Mouse (Mus musculus): Measurements from ENCODE around the gene Rbbp7. TPM values are rescaled to one million over a fixed set of nuclear protein-coding genes. Genes with fewer than 3 reads are reported as not detected.

Gene Rbbp7
- 414 and 428 TPM in 2 replicates for polyA plus RNA-seq (2016; fragmentation: Nextera tagmentation; extraction: Ambion mirVana)

DNA sequence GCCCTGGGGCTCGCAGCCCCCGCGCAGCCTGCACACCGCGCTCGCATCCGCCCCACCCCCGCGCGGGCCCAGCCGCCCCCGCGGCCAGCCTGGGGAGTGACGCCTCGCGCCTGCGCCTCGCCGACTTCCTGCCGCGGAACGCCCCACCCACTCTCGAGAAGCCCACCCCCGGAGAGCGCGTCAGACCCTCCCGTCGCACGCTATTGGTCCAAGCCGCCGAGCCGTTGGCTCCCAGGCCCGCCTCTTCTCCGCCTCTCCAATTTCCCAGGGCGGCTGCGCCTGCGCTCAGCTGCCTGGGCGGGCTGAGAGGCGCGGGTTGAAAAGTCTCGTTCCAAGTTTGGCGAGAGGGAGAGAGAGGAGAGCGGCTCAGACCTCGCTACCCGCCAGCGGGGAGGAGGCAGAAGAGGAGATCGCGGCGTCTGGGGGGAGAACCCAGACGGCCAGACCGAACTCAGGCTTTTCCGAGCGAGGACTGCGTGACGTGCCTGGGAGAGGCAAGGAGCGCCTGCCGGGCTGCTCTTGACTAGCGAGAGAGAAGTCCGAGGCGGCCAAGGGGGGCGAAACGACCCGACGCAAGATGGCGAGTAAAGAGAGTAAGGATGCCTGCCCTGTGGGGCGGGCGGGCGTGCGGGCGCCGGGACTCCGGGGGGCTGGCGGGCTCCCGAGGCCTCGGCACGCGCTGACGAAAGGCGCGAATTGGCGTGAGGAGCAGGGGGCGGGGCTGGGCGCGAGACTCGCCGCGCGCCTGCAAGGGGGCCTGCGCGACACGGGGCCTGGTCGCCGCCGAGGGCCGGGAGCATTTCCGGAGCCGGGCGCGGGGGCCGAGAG lies at the start of gene Rbbp7:
Gene Rbbp7 (plus strand): TSS at position 288 of the 828 bp plus-strand sequence.
- H3K4me2 ChIP-seq: peak within 1 kb of the TSS; percentile 65

DNA sequence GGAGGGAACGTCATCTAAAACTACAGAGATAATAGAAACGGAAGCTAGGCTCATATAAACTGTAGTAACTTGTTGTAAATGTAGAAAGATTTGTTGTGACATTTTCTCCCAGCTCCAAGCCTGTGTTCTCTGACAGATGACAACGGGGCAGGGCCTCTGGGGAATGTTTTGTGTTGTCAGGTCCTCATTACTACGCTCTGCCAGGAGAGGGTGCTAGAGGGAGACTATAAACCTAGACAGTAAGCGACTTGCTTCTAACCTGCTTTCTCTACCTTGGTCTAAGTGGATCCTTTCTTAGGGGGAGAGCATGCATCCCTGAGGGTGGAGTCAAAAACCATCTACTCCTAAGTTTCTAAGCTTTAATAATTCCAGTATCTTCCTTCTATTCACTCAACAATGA lies 42.4 kb upstream of the Rbbp7 start:
- H3K4me2 ChIP-seq: no peak overlapping the region
- WGBS: 33% methylated on average over 5 of the region's 5 CpGs
- ATAC-seq (ENCODE audit: insufficient number of reproducible peaks, low FRiP score): no peak
- no peak overlapping the region for H3K9ac ChIP-seq
- H3K4me1 ChIP-seq (replicated peaks): no peaks in the 10 kb centered on the region
- H3K36me3 ChIP-seq: no peaks in the 10 kb centered on the region
- no peaks in the 10 kb centered on the region for H3K9me3 ChIP-seq (replicated peaks)
- no peaks in the 10 kb centered on the region for H3K27me3 ChIP-seq (replicated peaks)
- H3K4me3 ChIP-seq: no peak overlapping the region
- H3K27ac ChIP-seq (ENCODE audit: poor library complexity, severe bottlenecking): no peak overlapping the region

More for the DNA sequence above, at the start of gene Rbbp7:
- Histone ChIP-seq H3K36me3 (peaks cover 13% of the 10 kb centered on the region), H3K4me1 (replicated peaks) (0 out of 2 replicates have a peak, but pooled peaks cover 2% of the 10 kb centered on the region), H3K9me3 (replicated peaks) (no peaks in the 10 kb centered on the region), H3K27ac (ENCODE audit: poor library complexity, severe bottlenecking) (peak within 1 kb of the TSS; percentile 99), H3K4me3 (peak within 1 kb of the TSS; percentile 74), H3K9ac (peak within 1 kb of the TSS; percentile 87), H3K27me3 (replicated peaks) (no peaks in the 10 kb centered on the region)
- peak; percentile 96 for ATAC-seq (ENCODE audit: insufficient number of reproducible peaks, low FRiP score)
- WGBS: 17% methylated on average over 73 of the region's 100 CpGs

DNA sequence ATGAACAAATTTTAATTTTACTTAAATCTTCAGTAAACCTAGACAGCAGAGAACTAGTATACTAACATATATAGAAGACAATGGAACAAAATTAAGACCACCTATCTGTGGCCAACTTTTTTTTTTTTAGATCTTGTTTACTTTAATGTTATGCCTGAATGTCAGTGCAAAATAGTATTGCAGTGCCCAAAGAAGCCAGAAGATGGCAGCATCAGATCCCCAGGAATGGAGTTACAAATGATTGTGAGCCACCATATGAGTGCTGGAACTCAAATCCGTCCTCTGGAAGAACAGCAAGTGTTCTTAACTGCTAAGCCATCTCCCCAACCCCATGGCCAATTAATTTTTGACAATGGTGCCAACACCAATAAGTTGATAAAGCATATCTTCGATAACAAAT lies 40.6 kb upstream of the Rbbp7 start:
- ATAC-seq (ENCODE audit: insufficient number of reproducible peaks, low FRiP score): no peak
- 28% methylated on average over 2 of the region's 2 CpGs for WGBS
- Histone ChIP-seq H3K9me3 (replicated peaks) (no peaks in the 10 kb centered on the region), H3K9ac (no peak overlapping the region), H3K27ac (ENCODE audit: poor library complexity, severe bottlenecking) (no peak overlapping the region), H3K4me3 (no peak overlapping the region), H3K4me1 (replicated peaks) (no peaks in the 10 kb centered on the region), H3K4me2 (no peak overlapping the region), H3K27me3 (replicated peaks) (no peaks in the 10 kb centered on the region), H3K36me3 (no peaks in the 10 kb centered on the region)

DNA sequence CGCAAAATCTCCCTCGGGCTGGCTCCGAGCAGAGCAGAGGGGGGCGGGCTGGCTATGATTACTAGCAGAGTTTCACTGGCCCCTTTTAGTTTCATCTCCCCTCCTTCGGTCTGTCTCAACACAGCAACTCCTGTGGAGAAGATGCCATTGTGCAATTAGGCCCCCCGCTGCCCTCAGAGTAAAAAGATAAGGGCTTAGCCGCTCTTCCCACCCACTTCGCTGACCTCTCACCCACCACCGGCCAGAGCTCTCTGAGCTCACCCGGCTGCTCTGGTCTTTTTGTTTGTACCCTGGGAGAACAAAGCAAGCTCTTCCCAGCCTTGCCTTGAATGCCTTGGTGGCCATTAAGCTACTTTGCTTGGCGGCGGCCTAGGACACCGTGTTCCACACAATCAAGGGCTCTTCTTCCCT lies 32.8 kb upstream of the Rbbp7 start:
- 14% methylated on average over 13 of the region's 13 CpGs for WGBS
- peak overlapping the region; percentile 52 for H3K4me2 ChIP-seq
- H3K27me3 ChIP-seq (replicated peaks): no peaks in the 10 kb centered on the region
- H3K4me3 ChIP-seq: peak overlapping the region; percentile 18; the same call in 1 of the 2 replicates
- ATAC-seq (ENCODE audit: insufficient number of reproducible peaks, low FRiP score): no peak
- H3K36me3 ChIP-seq: no peaks in the 10 kb centered on the region
- no peaks in the 10 kb centered on the region; the same call in 1 of the 2 replicates for H3K4me1 ChIP-seq (replicated peaks)
- no peak overlapping the region for H3K9ac ChIP-seq
- H3K9me3 ChIP-seq (replicated peaks): no peaks in the 10 kb centered on the region
- H3K27ac ChIP-seq (ENCODE audit: poor library complexity, severe bottlenecking): no peak overlapping the region

DNA sequence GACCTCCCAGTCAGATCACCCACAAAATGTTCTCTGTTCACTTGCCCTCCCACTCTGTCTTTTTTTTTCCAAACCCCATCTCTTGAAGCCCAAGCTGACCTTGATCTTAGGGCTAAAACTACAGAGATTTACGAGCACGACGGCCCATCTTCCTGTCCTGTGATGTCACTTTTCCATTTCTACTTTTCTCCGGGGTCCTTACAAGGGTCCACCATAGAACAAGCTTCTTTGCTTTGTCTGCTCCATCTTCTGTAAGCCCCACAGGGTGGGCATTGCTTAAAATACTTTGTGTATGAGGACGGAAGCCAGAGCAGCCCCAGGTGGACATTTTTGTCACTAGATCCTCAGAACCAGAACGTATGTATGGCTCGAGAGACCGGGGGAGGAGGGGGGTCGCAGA lies 32.4 kb upstream of the Rbbp7 start:
- H3K4me1 ChIP-seq (replicated peaks): no peaks in the 10 kb centered on the region; the same call in 1 of the 2 replicates
- no peak overlapping the region for H3K4me3 ChIP-seq
- no peaks in the 10 kb centered on the region for H3K36me3 ChIP-seq
- H3K9me3 ChIP-seq (replicated peaks): no peaks in the 10 kb centered on the region
- no peak for ATAC-seq (ENCODE audit: insufficient number of reproducible peaks, low FRiP score)
- no peak overlapping the region for H3K9ac ChIP-seq
- peak overlapping the region; percentile 52 for H3K4me2 ChIP-seq
- H3K27me3 ChIP-seq (replicated peaks): no peaks in the 10 kb centered on the region
- H3K27ac ChIP-seq (ENCODE audit: poor library complexity, severe bottlenecking): no peak overlapping the region
- 34% methylated on average over 9 of the region's 9 CpGs for WGBS

DNA sequence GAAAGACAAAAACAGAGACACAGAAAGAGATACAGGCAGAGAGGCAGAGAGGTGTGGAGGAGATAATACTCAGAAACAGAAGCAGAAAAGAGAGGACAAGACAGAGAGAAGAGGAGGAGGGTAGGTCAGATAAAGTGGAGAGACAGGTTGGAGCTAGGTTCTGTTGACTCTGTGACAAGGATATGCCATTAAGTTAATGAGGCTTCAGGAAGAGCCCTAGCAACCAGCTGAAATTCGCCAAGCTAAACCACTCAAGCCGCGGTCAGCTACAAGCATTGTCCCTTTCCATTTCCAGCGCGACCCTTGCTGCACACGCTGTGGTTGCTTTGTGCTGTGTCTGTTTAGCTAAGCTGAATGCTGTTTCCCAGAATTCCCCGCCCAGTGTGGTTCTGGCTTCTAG lies 32.0 kb upstream of the Rbbp7 start:
- Histone ChIP-seq H3K27me3 (replicated peaks) (no peaks in the 10 kb centered on the region), H3K27ac (ENCODE audit: poor library complexity, severe bottlenecking) (no peak overlapping the region), H3K9ac (no peak overlapping the region), H3K4me2 (peak overlapping the region; percentile 52; the same call in 1 of the 2 replicates), H3K9me3 (replicated peaks) (no peaks in the 10 kb centered on the region), H3K36me3 (no peaks in the 10 kb centered on the region), H3K4me1 (replicated peaks) (no peaks in the 10 kb centered on the region; the same call in 1 of the 2 replicates), H3K4me3 (no peak overlapping the region)
- ATAC-seq (ENCODE audit: insufficient number of reproducible peaks, low FRiP score): no peak
- WGBS: 34% methylated on average over 7 of the region's 7 CpGs

DNA sequence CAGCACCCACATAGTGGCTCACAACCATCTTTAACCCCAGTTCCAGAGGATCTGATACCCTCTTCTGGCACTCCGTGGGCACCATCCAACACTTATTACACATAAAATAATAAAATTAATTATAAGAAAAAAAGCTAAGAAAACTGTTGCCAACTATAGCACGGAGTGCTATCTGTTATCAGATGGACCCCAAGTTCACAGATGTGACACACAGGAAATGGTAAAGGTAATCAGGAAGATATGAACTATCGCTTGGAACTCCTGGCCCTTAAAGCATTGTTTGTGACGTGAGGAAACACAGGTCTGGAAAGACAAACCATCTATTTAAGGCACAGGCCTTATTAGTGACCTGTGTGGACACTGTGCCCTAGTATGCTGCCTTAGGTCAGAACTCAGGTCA lies 30.2 kb upstream of the Rbbp7 start:
- Histone ChIP-seq H3K9me3 (replicated peaks) (no peaks in the 10 kb centered on the region), H3K4me2 (no peak overlapping the region), H3K27ac (ENCODE audit: poor library complexity, severe bottlenecking) (no peak overlapping the region), H3K9ac (no peak overlapping the region), H3K4me3 (no peak overlapping the region), H3K27me3 (replicated peaks) (no peaks in the 10 kb centered on the region), H3K4me1 (replicated peaks) (no peaks in the 10 kb centered on the region; the same call in 1 of the 2 replicates), H3K36me3 (no peaks in the 10 kb centered on the region)
- no peak for ATAC-seq (ENCODE audit: insufficient number of reproducible peaks, low FRiP score)
- WGBS: 72% methylated on average over 4 of the region's 4 CpGs

DNA sequence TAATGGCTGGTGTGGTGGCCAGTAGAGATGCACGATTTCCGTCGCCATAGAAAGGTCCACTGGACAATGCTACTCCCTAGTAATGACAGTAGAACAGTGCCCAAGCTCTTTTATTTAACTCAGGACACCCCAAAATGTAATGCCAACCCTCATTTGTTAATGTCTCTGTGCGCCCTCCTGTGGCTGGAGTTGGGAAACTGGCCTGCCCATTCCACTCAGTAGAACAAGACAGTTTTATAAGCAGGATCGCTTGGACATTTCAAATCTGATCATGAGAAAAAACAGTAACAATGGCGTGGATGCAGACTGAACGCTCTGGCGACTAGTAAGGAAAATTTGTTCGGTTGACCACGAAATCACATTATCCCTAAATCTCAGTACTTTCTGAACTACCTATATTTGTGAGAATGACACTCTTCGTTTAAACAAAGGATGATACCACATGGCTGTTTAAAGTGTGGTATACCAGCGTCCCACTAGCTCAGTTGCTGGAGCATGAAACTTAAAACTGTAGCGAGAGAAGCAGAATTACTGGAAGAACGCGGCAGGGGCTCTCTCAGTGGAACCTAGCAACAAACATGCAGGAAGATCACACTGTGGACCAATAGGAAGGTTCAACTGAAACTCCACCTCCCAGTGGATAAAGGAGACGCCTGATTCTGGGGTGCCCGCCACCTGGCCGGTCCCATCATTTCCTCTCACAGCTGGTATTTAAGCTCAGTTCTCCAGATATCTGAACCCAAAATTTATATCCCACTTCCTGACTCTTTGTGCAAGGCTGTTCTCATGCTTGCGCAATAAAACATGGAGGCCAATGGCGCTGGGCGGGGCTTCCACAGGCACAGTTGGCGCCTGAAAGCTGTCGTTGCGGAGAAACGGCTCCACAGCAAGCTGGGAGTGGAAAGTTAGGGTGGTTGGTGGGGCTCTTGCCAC lies 24.9 kb upstream of the Rbbp7 start:
- peak overlapping the region; percentile 72 for H3K4me2 ChIP-seq
- peak; percentile 85 for ATAC-seq (ENCODE audit: insufficient number of reproducible peaks, low FRiP score)
- H3K4me1 ChIP-seq (replicated peaks): peaks cover 6% of the 10 kb centered on the region; the same call in 1 of the 2 replicates
- H3K36me3 ChIP-seq: no peaks in the 10 kb centered on the region
- H3K4me3 ChIP-seq: peak overlapping the region; percentile 55
- H3K27ac ChIP-seq (ENCODE audit: poor library complexity, severe bottlenecking): peak overlapping the region; percentile 71
- 19% methylated on average over 25 of the region's 25 CpGs for WGBS
- no peaks in the 10 kb centered on the region for H3K27me3 ChIP-seq (replicated peaks)
- peak overlapping the region; percentile 41; the same call in 1 of the 2 replicates for H3K9ac ChIP-seq
- H3K9me3 ChIP-seq (replicated peaks): no peaks in the 10 kb centered on the region

DNA sequence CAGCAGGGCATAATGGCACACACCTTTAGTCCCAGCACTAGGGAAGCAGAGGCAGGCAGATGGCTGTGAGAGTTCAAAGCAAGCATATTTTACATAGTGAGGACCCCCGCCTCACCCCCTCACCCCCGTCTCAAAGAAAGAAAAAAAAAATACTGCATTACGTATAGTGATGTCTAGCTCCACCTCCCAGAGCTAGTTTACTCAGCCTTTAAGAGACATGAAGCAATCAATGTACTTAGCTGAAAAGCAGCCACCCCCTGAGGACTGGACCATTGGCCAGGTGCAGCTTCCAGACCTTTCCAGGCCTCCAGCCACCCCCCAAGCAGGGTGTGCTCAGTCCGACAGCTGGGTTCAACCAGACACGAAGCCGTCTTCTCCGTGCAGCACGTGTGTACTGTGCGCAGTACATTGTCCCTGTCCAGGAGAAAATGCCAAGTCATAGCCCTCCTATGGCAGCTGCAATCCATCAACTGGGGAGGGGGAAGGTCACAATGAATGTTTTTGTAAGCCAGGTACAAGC lies 24.0 kb upstream of the Rbbp7 start:
- WGBS: 32% methylated on average over 9 of the region's 9 CpGs
- H3K4me3 ChIP-seq: peak overlapping the region; percentile 55
- H3K36me3 ChIP-seq: no peaks in the 10 kb centered on the region
- peak overlapping the region; percentile 41; the same call in 1 of the 2 replicates for H3K9ac ChIP-seq
- no peaks in the 10 kb centered on the region for H3K27me3 ChIP-seq (replicated peaks)
- peak overlapping the region; percentile 71 for H3K27ac ChIP-seq (ENCODE audit: poor library complexity, severe bottlenecking)
- peak; percentile 72; the same call in 1 of the 2 replicates for ATAC-seq (ENCODE audit: insufficient number of reproducible peaks, low FRiP score)
- no peaks in the 10 kb centered on the region for H3K9me3 ChIP-seq (replicated peaks)
- H3K4me2 ChIP-seq: peak overlapping the region; percentile 72
- peaks cover 6% of the 10 kb centered on the region; the same call in 1 of the 2 replicates for H3K4me1 ChIP-seq (replicated peaks)

DNA sequence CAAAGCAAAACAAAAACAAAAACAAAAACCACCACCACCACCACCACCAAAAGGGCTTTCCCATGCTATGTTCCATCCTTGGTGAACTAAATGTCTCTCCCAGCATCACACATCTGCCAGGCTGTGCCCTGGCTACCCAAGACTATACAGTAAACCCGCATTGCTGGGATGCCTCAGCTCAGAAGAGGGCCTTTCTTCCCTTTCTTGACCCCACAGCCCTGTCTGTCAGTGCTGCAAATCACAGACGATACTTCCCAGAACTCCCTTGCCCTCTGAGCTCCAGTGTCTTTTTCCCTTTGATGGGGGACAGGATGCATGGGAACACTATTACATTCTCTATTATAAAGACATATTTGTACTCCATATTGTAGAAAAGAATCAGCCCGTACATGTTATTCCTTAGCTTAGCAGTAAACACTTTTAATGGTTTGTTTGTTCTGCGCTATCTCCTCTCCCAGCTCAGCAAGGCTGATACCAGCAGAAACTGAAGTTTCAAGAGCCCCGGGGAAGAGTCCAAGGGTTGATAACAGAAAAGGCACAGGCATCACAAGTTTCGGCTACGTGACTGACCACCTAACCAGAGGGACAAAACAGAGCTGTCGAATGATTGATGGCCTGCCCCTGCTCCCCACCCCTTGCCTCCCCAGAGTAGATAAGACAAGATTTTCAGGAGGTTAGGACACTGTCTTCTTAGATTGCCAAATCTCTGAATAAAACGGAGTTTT lies 11.3 kb upstream of the Rbbp7 start:
- H3K36me3 ChIP-seq: no peaks in the 10 kb centered on the region
- peak overlapping the region; percentile 57 for H3K27ac ChIP-seq (ENCODE audit: poor library complexity, severe bottlenecking)
- WGBS: 29% methylated on average over 9 of the region's 9 CpGs
- H3K27me3 ChIP-seq (replicated peaks): no peaks in the 10 kb centered on the region
- no peaks in the 10 kb centered on the region for H3K9me3 ChIP-seq (replicated peaks)
- H3K9ac ChIP-seq: no peak overlapping the region
- no peak for ATAC-seq (ENCODE audit: insufficient number of reproducible peaks, low FRiP score)
- no peak overlapping the region for H3K4me2 ChIP-seq
- no peak overlapping the region for H3K4me3 ChIP-seq
- H3K4me1 ChIP-seq (replicated peaks): 0 out of 2 replicates have a peak, but pooled peaks cover 16% of the 10 kb centered on the region

Measured in heart, embryonic 12.5 days (tissue).